Mouse (Mus musculus): ENCODE data around the gene Pde4d. TPM values are rescaled to one million over a fixed set of nuclear protein-coding genes. Genes with fewer than 3 reads are reported as not detected.

Pde4d gene
- polyA plus RNA-seq, 1 experiment from 2014 or later: 16.7 TPM

DNA sequence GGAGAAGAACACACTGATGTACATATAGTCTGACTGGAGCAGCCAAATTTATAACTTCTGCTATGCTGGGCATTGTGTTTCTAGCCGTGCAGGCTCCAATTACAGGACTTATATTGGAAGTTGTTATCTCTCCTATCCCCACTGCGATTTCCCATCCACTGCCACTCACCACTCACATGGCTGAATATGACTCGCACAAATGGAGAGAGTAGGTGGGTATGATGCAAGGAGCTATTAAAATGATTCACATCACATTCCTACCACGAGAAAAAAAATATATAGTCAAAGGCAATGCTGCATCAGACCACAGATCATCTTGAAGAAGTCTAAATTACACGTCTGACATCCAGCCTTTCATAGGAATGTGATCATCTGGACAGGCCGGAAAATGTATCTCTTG lies 725.5 kb downstream of the Pde4d start:
- Histone ChIP-seq H3K9ac (no peak overlapping the region), H3K27me3 (no peaks in the 10 kb centered on the region), H3K27ac (no peak overlapping the region), H3K36me3 (no peaks in the 10 kb centered on the region), H3K4me2 (no peak overlapping the region), H3K4me3 (replicated peaks) (no peak overlapping the region), H3K4me1 (no peaks in the 10 kb centered on the region), H3K9me3 (replicated peaks) (no peaks in the 10 kb centered on the region)
- WGBS: 72% methylated on average over 6 of the region's 6 CpGs
- no peak for ATAC-seq (replicated peaks; ENCODE audit: low FRiP score)

DNA sequence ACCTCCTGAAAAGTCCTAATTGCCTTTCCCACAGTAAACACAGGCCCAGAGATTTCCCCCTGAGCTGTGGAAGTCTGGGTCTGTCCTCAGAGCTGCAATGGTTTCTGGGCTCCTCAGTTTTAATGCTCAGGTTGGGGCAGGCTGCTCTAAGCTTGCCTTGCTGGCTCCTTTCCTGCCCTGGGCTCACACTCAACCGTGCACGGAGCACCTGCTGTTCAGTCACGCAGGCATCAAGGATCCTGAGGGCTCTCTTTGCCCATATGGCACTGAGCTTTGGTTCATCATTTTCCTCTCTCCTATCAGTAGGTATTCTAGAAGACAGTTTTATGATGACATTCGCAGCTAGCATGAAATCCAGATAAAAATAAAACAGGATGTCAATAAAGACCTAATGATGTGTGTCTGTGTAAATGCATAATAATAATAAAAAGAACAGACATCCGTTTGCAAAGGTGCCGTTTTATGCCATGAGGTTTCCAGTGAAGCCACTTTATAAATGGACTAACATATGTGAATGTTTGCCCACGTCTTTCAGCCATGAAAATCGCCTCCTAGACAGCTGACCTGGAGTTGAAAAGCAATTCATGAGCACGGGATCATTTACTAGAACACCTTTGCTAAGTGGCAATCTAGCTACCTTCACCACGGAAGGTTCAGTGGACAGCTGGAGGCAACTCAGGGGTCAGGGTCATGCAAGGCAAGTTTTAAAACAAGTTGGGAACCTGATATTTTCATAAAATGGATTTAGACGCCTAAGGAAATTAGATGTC lies 726.3 kb downstream of the Pde4d start:
- no peaks in the 10 kb centered on the region for H3K27me3 ChIP-seq
- H3K9me3 ChIP-seq (replicated peaks): no peaks in the 10 kb centered on the region
- no peak overlapping the region for H3K4me3 ChIP-seq (replicated peaks)
- no peak overlapping the region for H3K9ac ChIP-seq
- H3K27ac ChIP-seq: no peak overlapping the region
- WGBS: 36% methylated on average over 11 of the region's 11 CpGs
- no peaks in the 10 kb centered on the region for H3K36me3 ChIP-seq
- H3K4me1 ChIP-seq: no peaks in the 10 kb centered on the region
- no peak for ATAC-seq (replicated peaks; ENCODE audit: low FRiP score)
- no peak overlapping the region for H3K4me2 ChIP-seq

DNA sequence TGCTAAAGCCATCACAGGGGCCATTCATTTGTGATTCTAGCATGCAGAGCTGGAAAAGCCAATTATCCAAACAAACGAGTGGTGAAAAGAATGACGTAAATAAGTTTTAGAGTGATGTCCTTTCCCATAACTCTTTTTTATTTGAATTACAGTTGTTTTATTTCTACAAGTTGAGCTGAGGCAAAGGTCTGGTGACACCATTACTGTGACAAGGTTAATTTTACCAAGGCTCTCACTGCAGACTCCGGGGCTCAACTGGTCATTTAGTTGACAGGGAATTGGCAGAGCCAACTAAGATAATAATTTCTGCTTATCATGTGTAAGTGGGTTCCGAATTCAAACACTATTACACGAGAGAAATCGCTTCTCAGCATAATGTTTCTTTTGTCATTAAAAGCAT lies 731.6 kb downstream of the Pde4d start:
- Histone ChIP-seq H3K4me3 (replicated peaks) (no peak overlapping the region), H3K4me2 (no peak overlapping the region), H3K9ac (no peak overlapping the region), H3K4me1 (no peaks in the 10 kb centered on the region), H3K36me3 (no peaks in the 10 kb centered on the region), H3K9me3 (replicated peaks) (no peaks in the 10 kb centered on the region), H3K27ac (no peak overlapping the region), H3K27me3 (no peaks in the 10 kb centered on the region)
- WGBS: 50% methylated on average over 6 of the region's 6 CpGs
- no peak for ATAC-seq (replicated peaks; ENCODE audit: low FRiP score)

DNA sequence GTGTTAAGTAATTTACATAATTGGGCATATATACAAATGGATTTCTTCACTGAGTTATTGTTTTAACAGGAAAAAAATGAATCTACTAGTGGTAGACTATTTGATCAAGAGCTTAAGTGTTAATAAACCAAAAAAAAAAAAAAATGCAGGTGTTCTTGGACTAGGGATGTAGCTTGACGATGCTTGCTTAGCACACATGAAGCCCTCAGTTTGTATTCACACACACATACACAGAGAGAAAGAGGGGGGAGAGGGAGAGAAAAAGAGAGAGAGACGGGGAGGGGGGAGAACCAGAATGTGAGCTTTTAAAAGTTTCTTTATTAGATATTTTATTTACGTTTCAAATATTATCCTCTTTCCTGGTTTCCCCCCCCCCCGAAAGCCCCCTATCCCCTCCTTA lies 740.9 kb downstream of the Pde4d start:
- no peak for ATAC-seq (replicated peaks; ENCODE audit: low FRiP score)
- Histone ChIP-seq H3K27me3 (no peaks in the 10 kb centered on the region), H3K9ac (no peak overlapping the region), H3K4me1 (no peaks in the 10 kb centered on the region), H3K4me2 (no peak overlapping the region), H3K4me3 (replicated peaks) (no peak overlapping the region), H3K27ac (no peak overlapping the region), H3K36me3 (no peaks in the 10 kb centered on the region), H3K9me3 (replicated peaks) (no peaks in the 10 kb centered on the region)
- 94% methylated on average over 4 of the region's 4 CpGs for WGBS

DNA sequence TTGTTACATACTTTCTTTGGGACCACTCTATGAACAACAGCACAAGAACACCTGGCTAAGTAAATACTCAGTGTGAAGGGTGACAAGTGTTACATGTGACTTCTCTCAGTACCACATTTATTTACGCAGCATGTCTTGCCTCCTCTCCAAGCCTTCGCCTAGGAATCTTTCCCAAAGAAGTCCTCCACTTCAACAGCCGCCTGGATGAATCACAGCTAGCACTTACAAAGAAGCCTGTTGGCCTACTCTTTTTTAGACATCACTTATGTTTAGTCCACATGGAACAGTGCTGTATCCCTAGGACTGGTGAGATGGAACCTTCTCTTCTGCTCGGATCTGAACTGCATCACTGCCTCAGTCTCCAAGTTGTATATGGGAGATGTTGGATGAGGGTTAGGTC lies 741.4 kb downstream of the Pde4d start:
- WGBS: 79% methylated on average over 4 of the region's 4 CpGs
- no peak overlapping the region for H3K4me3 ChIP-seq (replicated peaks)
- H3K27ac ChIP-seq: no peak overlapping the region
- H3K27me3 ChIP-seq: no peaks in the 10 kb centered on the region
- no peaks in the 10 kb centered on the region for H3K4me1 ChIP-seq
- ATAC-seq (replicated peaks; ENCODE audit: low FRiP score): no peak
- no peaks in the 10 kb centered on the region for H3K9me3 ChIP-seq (replicated peaks)
- no peaks in the 10 kb centered on the region for H3K36me3 ChIP-seq
- H3K4me2 ChIP-seq: no peak overlapping the region
- no peak overlapping the region for H3K9ac ChIP-seq

DNA sequence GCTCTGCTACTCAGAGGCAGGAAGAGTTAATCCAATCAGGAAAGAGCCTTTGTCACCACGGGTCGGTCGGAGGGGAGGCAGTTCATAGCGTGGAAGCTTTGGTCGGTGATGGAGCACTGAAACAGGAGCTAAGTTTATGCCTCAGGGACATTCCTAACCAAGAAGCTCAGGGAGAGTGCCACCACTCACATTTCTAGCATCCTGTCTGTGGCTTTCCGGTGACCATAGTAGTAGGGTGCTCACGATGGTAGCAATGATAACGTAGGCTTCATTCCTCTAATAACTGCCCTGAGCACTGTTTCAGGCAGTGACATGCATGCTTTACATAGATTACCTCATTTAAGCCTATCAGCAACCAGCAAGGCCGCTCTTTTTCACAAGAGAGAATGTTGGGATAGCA lies 755.8 kb downstream of the Pde4d start:
- H3K9ac ChIP-seq: no peak overlapping the region
- ATAC-seq (replicated peaks; ENCODE audit: low FRiP score): no peak
- no peaks in the 10 kb centered on the region for H3K36me3 ChIP-seq
- H3K27me3 ChIP-seq: no peaks in the 10 kb centered on the region
- WGBS: 38% methylated on average over 9 of the region's 9 CpGs
- no peaks in the 10 kb centered on the region for H3K9me3 ChIP-seq (replicated peaks)
- no peaks in the 10 kb centered on the region for H3K4me1 ChIP-seq
- H3K4me2 ChIP-seq: no peak overlapping the region
- no peak overlapping the region for H3K27ac ChIP-seq
- no peak overlapping the region for H3K4me3 ChIP-seq (replicated peaks)

DNA sequence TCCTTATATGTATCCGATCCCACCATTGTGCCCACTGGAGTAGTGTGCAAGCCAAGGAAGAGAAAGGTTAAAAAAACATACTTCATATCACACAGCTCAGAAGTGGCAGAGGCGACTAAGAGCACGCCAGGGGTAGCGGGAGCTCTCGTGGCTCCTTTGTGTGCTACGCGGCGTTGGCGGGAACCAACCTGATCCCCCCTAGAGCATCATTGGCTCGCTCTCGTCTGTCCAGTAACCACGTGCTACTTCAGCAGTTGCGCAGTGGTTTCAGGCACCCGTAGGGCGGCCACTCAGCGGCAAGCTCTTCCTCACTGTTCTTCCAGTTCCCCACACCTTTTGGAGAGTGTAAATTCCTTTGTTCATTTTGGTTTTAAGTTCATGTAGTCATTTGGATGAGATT lies 758.9 kb downstream of the Pde4d start:
- H3K9ac ChIP-seq: no peak overlapping the region
- 95% methylated on average over 16 of the region's 16 CpGs for WGBS
- no peak for ATAC-seq (replicated peaks; ENCODE audit: low FRiP score)
- H3K4me2 ChIP-seq: no peak overlapping the region
- no peaks in the 10 kb centered on the region for H3K9me3 ChIP-seq (replicated peaks)
- H3K27me3 ChIP-seq: peaks cover 6% of the 10 kb centered on the region
- peaks cover 8% of the 10 kb centered on the region; the same call in 1 of the 2 replicates for H3K4me1 ChIP-seq
- H3K36me3 ChIP-seq: no peaks in the 10 kb centered on the region
- no peak overlapping the region for H3K27ac ChIP-seq
- H3K4me3 ChIP-seq (replicated peaks): no peak overlapping the region

DNA sequence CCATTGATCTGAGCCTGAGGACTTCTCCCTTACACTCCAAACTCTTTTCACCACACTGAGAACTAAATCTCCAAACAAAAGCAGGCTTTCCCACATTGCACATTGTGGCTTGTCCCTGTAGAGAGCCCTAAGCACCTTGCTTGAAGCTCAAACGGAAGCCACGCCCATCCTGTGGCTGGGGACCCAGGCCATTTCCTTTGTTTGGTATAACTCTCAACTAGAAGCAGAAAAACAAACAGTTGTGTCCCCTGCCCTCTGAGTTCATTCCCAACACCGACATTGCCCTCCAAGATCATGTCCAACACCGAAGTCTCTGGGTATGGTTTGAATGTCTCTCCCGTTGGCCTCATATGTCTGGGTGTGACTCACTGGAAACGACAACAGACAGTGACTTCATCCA lies 759.7 kb downstream of the Pde4d start:
- Histone ChIP-seq H3K9ac (no peak overlapping the region), H3K36me3 (no peaks in the 10 kb centered on the region), H3K4me2 (no peak overlapping the region), H3K27ac (no peak overlapping the region), H3K27me3 (peaks cover 6% of the 10 kb centered on the region), H3K4me1 (peaks cover 8% of the 10 kb centered on the region; the same call in 1 of the 2 replicates), H3K4me3 (replicated peaks) (no peak overlapping the region), H3K9me3 (replicated peaks) (no peaks in the 10 kb centered on the region)
- no peak for ATAC-seq (replicated peaks; ENCODE audit: low FRiP score)
- 73% methylated on average over 6 of the region's 6 CpGs for WGBS

DNA sequence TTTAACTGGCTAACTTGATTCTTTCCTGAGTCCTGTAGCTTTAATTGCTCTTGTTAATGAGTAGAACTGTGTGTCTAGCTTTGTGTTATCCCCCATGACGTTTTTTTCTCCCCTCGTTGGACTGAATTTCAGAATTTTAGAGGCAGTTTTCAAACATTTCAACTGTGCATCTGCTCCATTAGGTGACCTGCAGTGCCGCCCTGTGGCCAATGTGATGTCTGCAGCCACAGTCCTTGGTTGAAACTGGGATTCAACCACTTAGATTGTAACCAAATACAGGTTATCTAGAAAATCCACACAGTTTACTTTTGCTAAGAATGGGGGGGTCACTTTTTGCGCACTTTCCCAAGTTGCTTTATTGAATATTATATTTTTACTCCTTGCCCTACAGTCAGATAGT lies 760.7 kb downstream of the Pde4d start:
- H3K27me3 ChIP-seq: peaks cover 6% of the 10 kb centered on the region
- H3K9ac ChIP-seq: no peak overlapping the region
- H3K36me3 ChIP-seq: no peaks in the 10 kb centered on the region
- H3K9me3 ChIP-seq (replicated peaks): no peaks in the 10 kb centered on the region
- H3K4me1 ChIP-seq: peaks cover 8% of the 10 kb centered on the region; the same call in 1 of the 2 replicates
- ATAC-seq (replicated peaks; ENCODE audit: low FRiP score): no peak
- no peak overlapping the region for H3K4me2 ChIP-seq
- no peak overlapping the region for H3K27ac ChIP-seq
- no peak overlapping the region for H3K4me3 ChIP-seq (replicated peaks)
- 2% methylated on average over 4 of the region's 4 CpGs for WGBS

DNA sequence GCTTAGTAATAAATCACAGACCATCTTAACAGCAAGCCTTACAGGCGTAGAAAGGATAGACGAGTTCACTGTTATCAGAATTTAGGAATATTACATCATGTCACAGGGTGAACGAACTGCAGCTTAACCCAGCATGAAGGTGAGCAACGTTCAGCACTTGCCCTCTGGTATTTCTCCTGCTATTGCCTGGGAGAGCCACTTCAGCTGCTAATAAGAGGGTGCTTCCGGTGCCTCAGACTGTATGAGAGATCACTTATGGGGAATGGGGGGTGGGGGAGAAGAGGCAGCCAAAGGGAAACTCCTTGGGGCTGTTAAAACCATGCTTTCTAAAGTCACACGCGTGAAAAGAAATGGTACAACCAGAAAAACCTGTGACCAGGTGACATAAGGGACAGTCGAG lies 761.7 kb downstream of the Pde4d start:
- Histone ChIP-seq H3K36me3 (no peaks in the 10 kb centered on the region), H3K4me3 (replicated peaks) (no peak overlapping the region), H3K4me1 (peaks cover 8% of the 10 kb centered on the region; the same call in 1 of the 2 replicates), H3K27ac (no peak overlapping the region), H3K9ac (no peak overlapping the region), H3K9me3 (replicated peaks) (no peaks in the 10 kb centered on the region), H3K4me2 (peak overlapping the region; percentile 40; the same call in 1 of the 2 replicates), H3K27me3 (peaks cover 6% of the 10 kb centered on the region)
- 58% methylated on average over 8 of the region's 8 CpGs for WGBS
- no peak for ATAC-seq (replicated peaks; ENCODE audit: low FRiP score)

DNA sequence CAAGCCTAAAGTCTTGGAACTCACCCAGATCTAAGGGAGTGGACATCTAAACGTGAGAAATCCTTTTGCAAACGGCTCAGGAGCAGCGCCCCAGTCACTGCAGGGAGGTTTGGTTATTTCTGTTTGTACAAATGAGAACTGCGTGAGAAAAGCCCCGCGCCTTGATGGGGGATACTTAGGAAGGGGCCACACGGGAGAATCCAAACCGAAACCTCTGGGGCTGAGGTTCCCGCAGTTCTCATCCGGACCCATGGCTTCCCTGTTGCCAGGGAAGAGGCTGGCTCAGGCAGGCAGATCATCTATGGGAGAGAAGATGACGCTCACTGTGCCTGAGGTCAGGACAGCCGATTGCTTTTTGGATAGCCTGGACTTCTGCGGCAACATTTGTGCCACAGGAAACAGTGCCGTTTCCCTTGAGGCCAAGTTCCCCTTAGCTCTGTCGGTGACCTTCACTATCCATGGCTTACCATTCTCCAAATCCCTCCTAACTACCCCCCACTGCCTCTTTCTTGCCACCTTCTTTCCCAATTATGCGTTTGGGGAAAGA lies 762.3 kb downstream of the Pde4d start:
- ATAC-seq (replicated peaks; ENCODE audit: low FRiP score): no peak
- no peak overlapping the region for H3K27ac ChIP-seq
- H3K4me1 ChIP-seq: peaks cover 8% of the 10 kb centered on the region; the same call in 1 of the 2 replicates
- WGBS: 52% methylated on average over 16 of the region's 16 CpGs
- H3K9me3 ChIP-seq (replicated peaks): no peaks in the 10 kb centered on the region
- H3K27me3 ChIP-seq: peaks cover 6% of the 10 kb centered on the region
- no peak overlapping the region for H3K9ac ChIP-seq
- H3K4me2 ChIP-seq: peak overlapping the region; percentile 40
- H3K4me3 ChIP-seq (replicated peaks): peak overlapping the region; percentile 13; the same call in 1 of the 2 replicates
- no peaks in the 10 kb centered on the region for H3K36me3 ChIP-seq

DNA sequence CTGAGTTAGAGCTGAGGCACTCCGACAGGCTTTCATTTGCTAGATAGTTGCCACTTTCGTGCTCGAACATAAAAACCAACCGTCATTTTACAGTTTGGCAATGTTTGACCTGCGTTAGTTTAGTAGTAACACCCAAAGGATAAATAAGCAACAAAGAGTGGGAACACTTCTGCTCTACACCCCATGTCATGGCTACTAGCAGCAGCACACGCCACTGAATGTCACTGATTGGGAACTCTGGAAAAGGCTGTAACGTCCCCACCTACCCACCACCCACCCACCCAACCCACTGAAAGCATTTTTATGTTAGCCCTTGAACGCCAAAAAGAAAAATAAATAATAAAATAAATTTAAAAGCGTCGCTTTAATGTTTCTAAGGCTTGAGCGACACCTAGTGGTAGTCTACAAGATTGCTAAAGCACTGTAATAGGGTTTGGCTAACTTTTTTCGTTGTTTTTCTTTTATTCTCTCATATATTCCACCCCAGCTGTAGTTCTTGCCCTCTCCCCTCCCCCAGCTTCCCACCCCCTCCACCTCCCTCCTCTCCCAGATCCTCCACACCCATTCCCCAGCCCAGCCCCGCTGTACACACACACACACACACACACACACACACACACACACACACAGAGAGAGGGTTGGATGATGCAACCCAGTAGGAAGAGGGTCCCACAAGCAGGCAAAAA lies 763.2 kb downstream of the Pde4d start:
- Histone ChIP-seq H3K9ac (no peak overlapping the region), H3K4me3 (replicated peaks) (no peak overlapping the region), H3K27ac (no peak overlapping the region), H3K4me2 (peak overlapping the region; percentile 43), H3K9me3 (replicated peaks) (no peaks in the 10 kb centered on the region), H3K4me1 (peaks cover 8% of the 10 kb centered on the region; the same call in 1 of the 2 replicates), H3K27me3 (peaks cover 6% of the 10 kb centered on the region), H3K36me3 (no peaks in the 10 kb centered on the region)
- WGBS: 27% methylated on average over 13 of the region's 13 CpGs
- ATAC-seq (replicated peaks; ENCODE audit: low FRiP score): peak; percentile 72
